Mouse (Mus musculus): ENCODE measurements around the gene Iqcf4. TPM values are rescaled to one million over a fixed set of nuclear protein-coding genes. Genes with fewer than 3 reads are reported as not detected.

The Iqcf4 gene
- polyA plus RNA-seq, 1 experiment: not detected

DNA sequence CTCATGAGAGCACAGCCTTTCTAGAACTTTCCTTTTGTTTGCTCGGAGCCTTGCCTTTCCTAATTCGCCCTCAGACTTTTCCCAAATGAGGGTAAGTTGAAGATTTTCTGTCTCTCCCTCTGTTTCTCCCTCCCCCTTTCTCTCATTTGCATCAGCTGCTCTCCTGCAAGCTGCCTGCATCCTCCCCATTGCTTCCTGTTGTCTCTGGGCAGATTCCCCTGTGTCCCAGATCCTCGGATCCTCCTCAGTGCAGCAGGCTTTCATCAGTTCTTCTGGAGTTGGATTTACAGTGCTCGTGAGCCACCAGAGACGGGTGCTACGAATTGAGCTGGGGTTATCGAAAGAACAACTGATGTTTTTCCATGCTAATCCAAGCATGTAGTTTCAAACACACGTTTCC is 6.8 kb downstream of the Iqcf4 start:
- Histone ChIP-seq H3K4me1 (ENCODE audit: control insufficient read depth, insufficient read depth, insufficient read length, low read length) (no peaks in the 10 kb centered on the region), H3K27ac (replicated peaks; ENCODE audit: low read depth, low read length) (no peak overlapping the region), H3K4me3 (ENCODE audit: insufficient read depth, low read depth, low read length) (no peak overlapping the region)

DNA sequence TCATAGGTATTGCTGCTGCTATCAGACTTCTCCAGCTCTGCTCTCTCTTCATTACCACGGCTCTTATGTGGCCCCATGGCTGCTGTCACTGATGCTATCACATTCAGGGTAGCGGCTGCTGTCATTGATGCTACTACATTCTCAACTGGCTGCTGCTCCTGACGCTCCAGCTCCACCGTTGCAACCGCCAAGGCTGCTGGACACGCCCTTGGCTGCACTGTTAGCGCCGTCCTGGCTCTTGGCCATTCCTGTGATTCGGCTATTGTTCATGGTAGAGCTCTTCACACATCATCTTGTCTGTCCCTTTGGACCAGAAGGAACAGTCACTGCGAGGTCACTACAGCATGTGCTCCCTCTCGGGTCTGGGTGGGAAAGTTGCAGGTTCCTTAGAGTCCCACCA is 8.5 kb downstream of the Iqcf4 start:
- no peak overlapping the region for H3K27ac ChIP-seq (replicated peaks; ENCODE audit: low read depth, low read length)
- no peak overlapping the region for H3K4me3 ChIP-seq (ENCODE audit: insufficient read depth, low read depth, low read length)
- H3K4me1 ChIP-seq (ENCODE audit: control insufficient read depth, insufficient read depth, insufficient read length, low read length): no peaks in the 10 kb centered on the region

- Histone ChIP-seq H3K4me3 (ENCODE audit: insufficient read depth, low read depth, low read length) (no peak within 1 kb of the TSS), H3K27ac (replicated peaks; ENCODE audit: low read depth, low read length) (no peak within 1 kb of the TSS), H3K4me1 (ENCODE audit: control insufficient read depth, insufficient read depth, insufficient read length, low read length) (no peaks in the 10 kb centered on the region)
These were observed 9.3 kb downstream of the Iqcf4 start, which contains the start of gene Iqcf3 for GRCm38 (mm10) chr9:106561531-106561930. TSS of gene Iqcf3 (minus strand) at chr9:106561631.

GRCm38 (mm10) chr9:106534975-106535374 is 35.8 kb downstream of the Iqcf4 start:
- no peak overlapping the region for H3K27ac ChIP-seq (replicated peaks; ENCODE audit: low read depth, low read length)
- H3K4me1 ChIP-seq (ENCODE audit: control insufficient read depth, insufficient read depth, insufficient read length, low read length): no peaks in the 10 kb centered on the region
- H3K4me3 ChIP-seq (ENCODE audit: insufficient read depth, low read depth, low read length): no peak overlapping the region

DNA sequence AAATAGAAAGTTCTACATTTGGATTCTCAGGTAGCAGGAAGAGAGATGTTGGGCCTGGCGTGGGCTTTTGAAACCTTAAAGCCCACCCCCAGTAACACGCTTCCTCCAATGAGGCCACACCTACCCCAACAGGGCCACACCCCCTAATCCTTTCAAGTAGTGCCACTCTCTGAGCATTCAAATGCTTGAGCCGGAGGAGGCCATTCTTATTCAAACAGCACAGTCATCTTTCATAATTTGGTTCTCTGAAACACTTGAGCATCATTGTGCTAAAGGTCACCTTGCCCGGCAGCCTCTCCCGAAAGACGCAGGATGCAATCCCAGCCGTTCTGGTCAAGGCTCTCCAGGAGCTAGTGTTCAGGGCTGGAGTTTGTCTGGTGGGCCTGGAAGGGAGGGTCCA is 36.5 kb downstream of the Iqcf4 start:
- Histone ChIP-seq H3K4me3 (ENCODE audit: insufficient read depth, low read depth, low read length) (no peak overlapping the region), H3K27ac (replicated peaks; ENCODE audit: low read depth, low read length) (no peak overlapping the region), H3K4me1 (ENCODE audit: control insufficient read depth, insufficient read depth, insufficient read length, low read length) (no peaks in the 10 kb centered on the region)

DNA sequence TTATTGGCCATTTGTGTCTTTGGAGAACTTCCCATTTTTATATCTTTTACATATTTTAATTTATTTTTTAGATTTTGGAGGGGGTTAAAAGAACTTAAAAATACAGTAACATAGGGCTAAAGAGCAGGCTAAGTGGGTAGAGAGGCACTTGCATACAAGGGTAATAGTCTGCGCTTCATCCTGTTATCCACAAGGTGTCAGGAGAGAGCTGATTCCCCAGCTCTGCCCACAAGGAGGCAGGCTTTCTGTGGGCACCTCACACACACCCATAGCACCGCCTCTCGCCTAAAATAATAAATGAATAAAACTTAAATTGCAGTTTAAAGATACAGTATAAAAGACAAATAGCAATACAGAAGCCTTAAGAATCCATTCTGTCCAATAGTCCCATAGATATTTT is 39.0 kb downstream of the Iqcf4 start:
- Histone ChIP-seq H3K27ac (replicated peaks; ENCODE audit: low read depth, low read length) (no peak overlapping the region), H3K4me3 (ENCODE audit: insufficient read depth, low read depth, low read length) (no peak overlapping the region), H3K4me1 (ENCODE audit: control insufficient read depth, insufficient read depth, insufficient read length, low read length) (no peaks in the 10 kb centered on the region)

DNA sequence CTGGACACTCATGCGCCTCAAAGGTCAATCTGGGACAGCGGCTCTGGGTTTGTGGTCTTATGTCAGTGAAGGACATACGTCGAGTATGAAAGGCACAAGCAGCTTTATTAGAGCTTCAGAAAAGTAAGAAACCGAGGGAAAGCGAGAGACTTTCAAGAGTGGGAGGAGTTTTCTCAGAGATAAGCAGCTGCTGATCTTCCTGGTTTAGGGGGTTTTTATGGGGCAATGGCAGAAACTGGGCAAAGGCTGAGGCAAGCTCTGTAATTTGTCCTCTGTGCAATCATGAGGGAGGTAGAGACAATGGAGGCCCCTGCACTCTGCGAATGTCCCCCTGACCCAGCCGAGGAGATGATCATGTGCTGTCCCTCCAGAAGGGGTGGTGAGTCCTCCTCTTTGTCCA is 50.9 kb downstream of the Iqcf4 start:
- no peaks in the 10 kb centered on the region for H3K4me1 ChIP-seq (ENCODE audit: control insufficient read depth, insufficient read depth, insufficient read length, low read length)

DNA sequence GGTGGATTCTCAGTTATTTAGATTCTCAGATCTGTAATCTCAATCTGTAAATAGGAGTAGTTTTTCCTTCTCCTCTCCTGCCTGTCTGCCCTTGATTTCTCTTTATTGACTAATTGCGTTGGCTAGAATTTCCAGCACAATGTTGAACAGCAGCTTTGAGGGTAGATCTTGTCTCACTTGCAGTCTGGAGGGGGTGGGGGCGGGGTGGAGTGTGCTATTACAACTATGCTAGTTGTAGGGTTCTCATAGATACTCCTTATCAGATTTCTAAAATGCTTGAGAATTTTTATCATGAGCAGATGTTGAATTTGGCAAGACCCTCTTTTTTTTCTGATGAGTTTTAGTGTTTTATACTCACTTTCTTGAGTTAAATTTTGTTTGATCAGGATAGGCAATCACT is 51.4 kb downstream of the Iqcf4 start:
- no peak overlapping the region for H3K4me3 ChIP-seq (ENCODE audit: insufficient read depth, low read depth, low read length)
- no peaks in the 10 kb centered on the region for H3K4me1 ChIP-seq (ENCODE audit: control insufficient read depth, insufficient read depth, insufficient read length, low read length)
- no peak overlapping the region for H3K27ac ChIP-seq (replicated peaks; ENCODE audit: low read depth, low read length)

More for the DNA sequence above, 50.9 kb downstream of the Iqcf4 start:
- no peak overlapping the region for H3K27ac ChIP-seq (replicated peaks; ENCODE audit: low read depth, low read length)
- no peak overlapping the region for H3K4me3 ChIP-seq (ENCODE audit: insufficient read depth, low read depth, low read length)

Other genes with a start within 250 kb of the Iqcf4 start
- gene Dusp7, start 202.4 kb downstream of the Iqcf4 start, polyA plus RNA-seq (2012; ENCODE audit: insufficient read depth, insufficient read length, missing spikeins): 17.5 and 21.8 TPM in 2 replicates
- gene Rpl29, start 141.5 kb downstream of the Iqcf4 start, polyA plus RNA-seq (2012; ENCODE audit: insufficient read depth, insufficient read length, missing spikeins): 143 and 152 TPM in 2 replicates
- gene Acy1, start 132.7 kb downstream of the Iqcf4 start, polyA plus RNA-seq (2012; ENCODE audit: insufficient read depth, insufficient read length, missing spikeins): 3.6 and 6.1 TPM in 2 replicates
- 21.5 and 26.4 TPM in 2 replicates for gene Abhd14b, start 123.5 kb downstream of the Iqcf4 start, polyA plus RNA-seq (2012; ENCODE audit: insufficient read depth, insufficient read length, missing spikeins)
- gene Abhd14a, start 123.3 kb downstream of the Iqcf4 start, polyA plus RNA-seq (2012; ENCODE audit: insufficient read depth, insufficient read length, missing spikeins): 12.8 and 12.9 TPM in 2 replicates
- 12.8 and 14.5 TPM in 2 replicates for gene Pcbp4, start 117.7 kb downstream of the Iqcf4 start, polyA plus RNA-seq (2012; ENCODE audit: insufficient read depth, insufficient read length, missing spikeins)
- not detected in 2 replicates for gene Gpr62, start 105.1 kb downstream of the Iqcf4 start, polyA plus RNA-seq (2012; ENCODE audit: insufficient read depth, insufficient read length, missing spikeins)
- 15.1 and 15.9 TPM in 2 replicates for gene Rrp9, start 95.0 kb downstream of the Iqcf4 start, polyA plus RNA-seq (2012; ENCODE audit: insufficient read depth, insufficient read length, missing spikeins)
- gene Parp3, start 94.0 kb downstream of the Iqcf4 start, polyA plus RNA-seq (2012; ENCODE audit: insufficient read depth, insufficient read length, missing spikeins): 45.8 and 46.8 TPM in 2 replicates
- gene Iqcf1, start 71.0 kb downstream of the Iqcf4 start, polyA plus RNA-seq (2012; ENCODE audit: insufficient read depth, insufficient read length, missing spikeins): not detected in 2 replicates
- not detected in 2 replicates for gene Iqcf5, start 56.4 kb downstream of the Iqcf4 start, polyA plus RNA-seq (2012; ENCODE audit: insufficient read depth, insufficient read length, missing spikeins)
- not detected in 2 replicates for gene Iqcf3, start 9.4 kb downstream of the Iqcf4 start, polyA plus RNA-seq (2012; ENCODE audit: insufficient read depth, insufficient read length, missing spikeins)
- gene Iqcf6, start 55.6 kb upstream of the Iqcf4 start, polyA plus RNA-seq (2012; ENCODE audit: insufficient read depth, insufficient read length, missing spikeins): not detected in 2 replicates
- not detected in 2 replicates for gene Grm2, start 85.1 kb upstream of the Iqcf4 start, polyA plus RNA-seq (2012; ENCODE audit: insufficient read depth, insufficient read length, missing spikeins)
- gene Tex264, start 114.9 kb upstream of the Iqcf4 start, polyA plus RNA-seq (2012; ENCODE audit: insufficient read depth, insufficient read length, missing spikeins): 61.1 and 85.1 TPM in 2 replicates
- gene Rad54l2, start 218.2 kb upstream of the Iqcf4 start, polyA plus RNA-seq (2012; ENCODE audit: insufficient read depth, insufficient read length, missing spikeins): 4.6 and 7.1 TPM in 2 replicates

All from brown adipose tissue, adult 24 weeks (tissue).